Mouse (Mus musculus): Measurements from ENCODE around the gene Atoh8. TPM values are rescaled to one million over a fixed set of nuclear protein-coding genes. Genes with fewer than 3 reads are reported as not detected.
A peak's percentile ranks its signal among the peaks of the same experiment; 100 is the strongest.

The Atoh8 gene
- polyA plus RNA-seq, 1 experiment from 2014 or later: 32.2 TPM

- Histone ChIP-seq H3K4me2 (ENCODE audit: low read depth, low read length) (no peak overlapping the region), H3K4me3 (ENCODE audit: low read length) (no peak overlapping the region), H3K9ac (ENCODE audit: low read length) (no peak overlapping the region), H3K4me1 (replicated peaks; ENCODE audit: control insufficient read depth, insufficient read depth, low read length) (peaks cover 59% of the 10 kb centered on the region), H3K36me3 (ENCODE audit: control insufficient read depth, insufficient read depth, low read length) (no peaks in the 10 kb centered on the region), H3K27me3 (ENCODE audit: control insufficient read depth, insufficient read depth, low read depth, low read length) (no peaks in the 10 kb centered on the region), H3K9me3 (ENCODE audit: control insufficient read depth, low read length) (no peaks in the 10 kb centered on the region), H3K27ac (ENCODE audit: low read length) (peak overlapping the region; percentile 99)
- WGBS: 67% methylated on average over 6 of the region's 6 CpGs
- ATAC-seq (ENCODE audit: low read depth): no peak
Measured at GRCm38 (mm10) chr6:72246303-72246702, 10.9 kb upstream of the Atoh8 start.

GRCm38 (mm10) chr6:72244569-72245285 is 9.3 kb upstream of the Atoh8 start:
- H3K9me3 ChIP-seq (ENCODE audit: control insufficient read depth, low read length): no peaks in the 10 kb centered on the region
- H3K4me3 ChIP-seq (ENCODE audit: low read length): no peak overlapping the region
- H3K27me3 ChIP-seq (ENCODE audit: control insufficient read depth, insufficient read depth, low read depth, low read length): no peaks in the 10 kb centered on the region
- H3K36me3 ChIP-seq (ENCODE audit: control insufficient read depth, insufficient read depth, low read length): no peaks in the 10 kb centered on the region
- H3K4me2 ChIP-seq (ENCODE audit: low read depth, low read length): peak overlapping the region; percentile 4; the same call in 1 of the 2 replicates
- peaks cover 65% of the 10 kb centered on the region for H3K4me1 ChIP-seq (replicated peaks; ENCODE audit: control insufficient read depth, insufficient read depth, low read length)
- whole genome bisulfite sequencing: 17% methylated on average over 20 of the region's 20 CpGs
- peak overlapping the region; percentile 99 for H3K27ac ChIP-seq (ENCODE audit: low read length)
- ATAC-seq (ENCODE audit: low read depth): peak; percentile 65
- peak overlapping the region; percentile 57 for H3K9ac ChIP-seq (ENCODE audit: low read length)

- peak; percentile 89 for ATAC-seq (ENCODE audit: low read depth)
- Histone ChIP-seq H3K4me2 (ENCODE audit: low read depth, low read length) (peak overlapping the region; percentile 4; the same call in 1 of the 2 replicates), H3K9ac (ENCODE audit: low read length) (peak overlapping the region; percentile 57; the same call in 1 of the 2 replicates), H3K27me3 (ENCODE audit: control insufficient read depth, insufficient read depth, low read depth, low read length) (no peaks in the 10 kb centered on the region), H3K4me1 (replicated peaks; ENCODE audit: control insufficient read depth, insufficient read depth, low read length) (peaks cover 71% of the 10 kb centered on the region), H3K4me3 (ENCODE audit: low read length) (no peak overlapping the region), H3K9me3 (ENCODE audit: control insufficient read depth, low read length) (no peaks in the 10 kb centered on the region), H3K36me3 (ENCODE audit: control insufficient read depth, insufficient read depth, low read length) (no peaks in the 10 kb centered on the region), H3K27ac (ENCODE audit: low read length) (peak overlapping the region; percentile 99)
- WGBS: 6% methylated on average over 9 of the region's 9 CpGs
Measured at GRCm38 (mm10) chr6:72244144-72244549, 8.8 kb upstream of the Atoh8 start.

- Histone ChIP-seq H3K4me2 (ENCODE audit: low read depth, low read length) (no peak overlapping the region), H3K27ac (ENCODE audit: low read length) (peak overlapping the region; percentile 99), H3K9me3 (ENCODE audit: control insufficient read depth, low read length) (no peaks in the 10 kb centered on the region), H3K9ac (ENCODE audit: low read length) (0 out of 2 replicates have a peak overlapping the region, but pooled peaks have one; percentile 4), H3K4me3 (ENCODE audit: low read length) (no peak overlapping the region), H3K4me1 (replicated peaks; ENCODE audit: control insufficient read depth, insufficient read depth, low read length) (peaks cover 72% of the 10 kb centered on the region), H3K36me3 (ENCODE audit: control insufficient read depth, insufficient read depth, low read length) (no peaks in the 10 kb centered on the region), H3K27me3 (ENCODE audit: control insufficient read depth, insufficient read depth, low read depth, low read length) (no peaks in the 10 kb centered on the region)
- ATAC-seq (ENCODE audit: low read depth): no peak
- WGBS: 63% methylated on average over 13 of the region's 13 CpGs
Measured at GRCm38 (mm10) chr6:72242532-72243320, 7.3 kb upstream of the Atoh8 start.

- Histone ChIP-seq H3K36me3 (ENCODE audit: control insufficient read depth, insufficient read depth, low read length) (no peaks in the 10 kb centered on the region), H3K4me2 (ENCODE audit: low read depth, low read length) (peak overlapping the region; percentile 8; the same call in 1 of the 2 replicates), H3K4me3 (ENCODE audit: low read length) (no peak overlapping the region), H3K27ac (ENCODE audit: low read length) (peak overlapping the region; percentile 64; the same call in 1 of the 2 replicates), H3K4me1 (replicated peaks; ENCODE audit: control insufficient read depth, insufficient read depth, low read length) (peaks cover 73% of the 10 kb centered on the region), H3K27me3 (ENCODE audit: control insufficient read depth, insufficient read depth, low read depth, low read length) (no peaks in the 10 kb centered on the region), H3K9ac (ENCODE audit: low read length) (peak overlapping the region; percentile 37), H3K9me3 (ENCODE audit: control insufficient read depth, low read length) (no peaks in the 10 kb centered on the region)
- ATAC-seq (ENCODE audit: low read depth): no peak
- 25% methylated on average over 8 of the region's 8 CpGs for WGBS
Measured at GRCm38 (mm10) chr6:72241843-72242154, 6.4 kb upstream of the Atoh8 start.

GRCm38 (mm10) chr6:72241133-72241842 is 5.9 kb upstream of the Atoh8 start:
- Histone ChIP-seq H3K9ac (ENCODE audit: low read length) (peak overlapping the region; percentile 37), H3K4me1 (replicated peaks; ENCODE audit: control insufficient read depth, insufficient read depth, low read length) (peaks cover 73% of the 10 kb centered on the region), H3K27ac (ENCODE audit: low read length) (peak overlapping the region; percentile 64), H3K9me3 (ENCODE audit: control insufficient read depth, low read length) (no peaks in the 10 kb centered on the region), H3K4me2 (ENCODE audit: low read depth, low read length) (peak overlapping the region; percentile 8; the same call in 1 of the 2 replicates), H3K27me3 (ENCODE audit: control insufficient read depth, insufficient read depth, low read depth, low read length) (no peaks in the 10 kb centered on the region), H3K36me3 (ENCODE audit: control insufficient read depth, insufficient read depth, low read length) (no peaks in the 10 kb centered on the region), H3K4me3 (ENCODE audit: low read length) (no peak overlapping the region)
- no peak for ATAC-seq (ENCODE audit: low read depth)
- WGBS: 19% methylated on average over 8 of the region's 8 CpGs

GRCm38 (mm10) chr6:72240042-72240441 is 4.7 kb upstream of the Atoh8 start:
- no peak overlapping the region for H3K9ac ChIP-seq (ENCODE audit: low read length)
- no peaks in the 10 kb centered on the region for H3K27me3 ChIP-seq (ENCODE audit: control insufficient read depth, insufficient read depth, low read depth, low read length)
- H3K4me1 ChIP-seq (replicated peaks; ENCODE audit: control insufficient read depth, insufficient read depth, low read length): peaks cover 70% of the 10 kb centered on the region
- no peaks in the 10 kb centered on the region for H3K36me3 ChIP-seq (ENCODE audit: control insufficient read depth, insufficient read depth, low read length)
- no peak overlapping the region for H3K4me2 ChIP-seq (ENCODE audit: low read depth, low read length)
- H3K9me3 ChIP-seq (ENCODE audit: control insufficient read depth, low read length): no peaks in the 10 kb centered on the region
- H3K27ac ChIP-seq (ENCODE audit: low read length): peak overlapping the region; percentile 69
- WGBS: 52% methylated on average over 2 of the region's 2 CpGs
- no peak overlapping the region for H3K4me3 ChIP-seq (ENCODE audit: low read length)
- no peak for ATAC-seq (ENCODE audit: low read depth)

GRCm38 (mm10) chr6:72237035-72237434 is 1.7 kb upstream of the Atoh8 start:
- H3K4me1 ChIP-seq (replicated peaks; ENCODE audit: control insufficient read depth, insufficient read depth, low read length): peaks cover 58% of the 10 kb centered on the region

More at GRCm38 (mm10) chr6:72237035-72237434, 1.7 kb upstream of the Atoh8 start:
- no peaks in the 10 kb centered on the region for H3K9me3 ChIP-seq (ENCODE audit: control insufficient read depth, low read length)
- no peak overlapping the region for H3K9ac ChIP-seq (ENCODE audit: low read length)
- H3K4me2 ChIP-seq (ENCODE audit: low read depth, low read length): no peak overlapping the region
- no peaks in the 10 kb centered on the region for H3K36me3 ChIP-seq (ENCODE audit: control insufficient read depth, insufficient read depth, low read length)
- H3K4me3 ChIP-seq (ENCODE audit: low read length): no peak overlapping the region
- ATAC-seq (ENCODE audit: low read depth): no peak
- 4% methylated on average over 5 of the region's 5 CpGs for WGBS
- no peak overlapping the region for H3K27ac ChIP-seq (ENCODE audit: low read length)
- no peaks in the 10 kb centered on the region for H3K27me3 ChIP-seq (ENCODE audit: control insufficient read depth, insufficient read depth, low read depth, low read length)

Measured in lung, embryonic 16.5 days (tissue).